Comparison of ENCODE assay signal across 19 mouse cellular contexts in the genomic region with DNA sequence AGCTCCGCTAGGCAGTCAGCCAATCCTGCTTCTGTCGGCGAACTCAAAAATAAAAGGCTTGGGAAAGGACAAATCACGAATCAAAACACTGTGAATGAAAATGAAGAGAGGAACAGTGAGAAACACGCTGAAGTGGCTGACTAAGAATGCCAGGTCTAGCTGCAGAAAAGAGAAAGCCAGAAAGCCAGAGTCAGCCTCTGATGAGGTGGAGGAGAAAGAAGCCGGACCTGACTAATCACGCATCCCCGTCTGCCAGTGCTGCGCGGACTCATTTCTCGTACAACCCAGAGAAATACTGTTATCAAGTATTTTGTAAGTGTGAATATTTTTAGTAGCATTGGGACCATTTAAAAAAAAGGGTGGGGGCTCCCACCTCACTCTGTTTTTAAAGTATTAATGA.
DNase-seq lines count a peak whose midpoint lies in the region; ATAC-seq and TF ChIP-seq lines count a peak whose summit lies in the region.
"Had no signal": no experiment of that assay in that cellular context is flagged by ENCODE, and none has a peak within 500 bp of the region (broad histone marks: within the 10 kb centered on the region; RNA-seq: fewer than 3 reads in every experiment).

No protein-coding gene starts in this region.

- 74% methylated on average over 11 of the region's 11 CpGs for WGBS in hindbrain, postnatal 0 days
- WGBS in hindbrain, embryonic 10.5 days: 94% methylated on average over 11 of the region's 11 CpGs
- 88% methylated on average over 11 of the region's 11 CpGs for WGBS in intestine, embryonic 15.5 days

- H3K27ac ChIP-seq in hindbrain, postnatal 0 days: peak overlapping the region; percentile 67; the same call in 1 of the 2 replicates
- no peak overlapping the region for H3K27ac ChIP-seq in hindbrain, embryonic 10.5 days
- no peak overlapping the region for H3K27ac ChIP-seq in intestine, embryonic 15.5 days
- H3K27ac ChIP-seq: liver, embryonic 12.5 days had no signal

- no peak overlapping the region for H3K9ac ChIP-seq in hindbrain, postnatal 0 days (replicated peaks; ENCODE audit: low read length)
- H3K9ac ChIP-seq in intestine, embryonic 15.5 days: no peak overlapping the region
- H3K9ac ChIP-seq: liver, embryonic 12.5 days had no signal

- no peaks in the 10 kb centered on the region for H3K4me1 ChIP-seq in hindbrain, postnatal 0 days (ENCODE audit: insufficient read depth, low read length)
- H3K4me1 ChIP-seq in hindbrain, embryonic 10.5 days (replicated peaks): peaks cover 11% of the 10 kb centered on the region
- no peaks in the 10 kb centered on the region for H3K4me1 ChIP-seq in intestine, embryonic 15.5 days (replicated peaks)
- H3K4me1 ChIP-seq: liver, embryonic 12.5 days had no signal

- H3K4me2 ChIP-seq in hindbrain, postnatal 0 days (ENCODE audit: low read depth, low read length): no peak overlapping the region
- H3K4me2 ChIP-seq in intestine, embryonic 15.5 days (replicated peaks): no peak overlapping the region
- H3K4me2 ChIP-seq: liver, embryonic 12.5 days had no signal

- no peaks in the 10 kb centered on the region for H3K27me3 ChIP-seq in hindbrain, postnatal 0 days (ENCODE audit: insufficient read depth, low read length)
- H3K27me3 ChIP-seq in hindbrain, embryonic 10.5 days (ENCODE audit: insufficient read depth, poor library complexity, severe bottlenecking): no peaks in the 10 kb centered on the region
- no peaks in the 10 kb centered on the region for H3K27me3 ChIP-seq in intestine, embryonic 15.5 days (replicated peaks)
- H3K27me3 ChIP-seq: CH12.LX; liver, embryonic 12.5 days had no signal

- H3K9me3 ChIP-seq in hindbrain, postnatal 0 days (ENCODE audit: low read length): no peaks in the 10 kb centered on the region
- no peaks in the 10 kb centered on the region for H3K9me3 ChIP-seq in hindbrain, embryonic 10.5 days
- no peaks in the 10 kb centered on the region for H3K9me3 ChIP-seq in intestine, embryonic 15.5 days
- H3K9me3 ChIP-seq: liver, embryonic 12.5 days had no signal

- no peaks in the 10 kb centered on the region for H3K36me3 ChIP-seq in hindbrain, postnatal 0 days (ENCODE audit: insufficient read depth, low read length)
- H3K36me3 ChIP-seq in hindbrain, embryonic 10.5 days: no peaks in the 10 kb centered on the region
- H3K36me3 ChIP-seq in intestine, embryonic 15.5 days: no peaks in the 10 kb centered on the region
- H3K36me3 ChIP-seq: liver, embryonic 12.5 days had no signal

- no peak for TF ChIP-seq CTCF in hindbrain, postnatal 0 days (IDR thresholded peaks at IDR 0.05; ENCODE audit: low read depth)

- no peak for DNase-seq in frontal cortex, postnatal 10 days (ENCODE audit: low spot score in 2 of 2)
- no peak for DNase-seq in hindbrain, postnatal 0 days (ENCODE audit: low spot score)
- DNase-seq in hindbrain, embryonic 10.5 days (ENCODE audit: low spot score): no peak
- peak; percentile 15 to 28 for DNase-seq in right cerebral cortex, adult 2 months (ENCODE audit: low spot score in 2 of 2)
- no peak for DNase-seq in right cerebral cortex, postnatal 4 days
- DNase-seq: adrenal gland, postnatal 36 days; cerebellum, adult 8-10 months; gastrocnemius, postnatal 25 days; kidney, adult 2 months; kidney, postnatal 10 days; left cerebral cortex, postnatal 4 days; lung, adult 2 months; spleen, adult 18-20 months; thymus, postnatal 25 days had no signal

- H3K4me3 ChIP-seq in hindbrain, postnatal 0 days (ENCODE audit: low read length): no peak overlapping the region
- no peak overlapping the region for H3K4me3 ChIP-seq in hindbrain, embryonic 10.5 days
- H3K4me3 ChIP-seq in intestine, embryonic 15.5 days (replicated peaks): no peak overlapping the region
- H3K4me3 ChIP-seq: liver, embryonic 12.5 days had no signal

- ATAC-seq in frontal cortex, adult (ENCODE audit: low TSS enrichment): peak; percentile 59
- ATAC-seq in hindbrain, postnatal 0 days: no peak
- ATAC-seq in intestine, embryonic 15.5 days: no peak
- ATAC-seq: liver, embryonic 12.5 days; midbrain, embryonic 16.5 days had no signal

Comparison
In these comparisons a context has a peak if more than half of its experiments do, and no peak if none do; other contexts are left out.
1. DNase-seq: peak in right cerebral cortex, adult 2 months (2 of 2); none in frontal cortex, postnatal 10 days (0 of 2), hindbrain, postnatal 0 days (single experiment), hindbrain, embryonic 10.5 days (single experiment) and right cerebral cortex, postnatal 4 days (single experiment).